Mouse (Mus musculus): ENCODE measurements around the gene 4931408C20Rik. TPM values are rescaled to one million over a fixed set of nuclear protein-coding genes. Genes with fewer than 3 reads are reported as not detected.

The 4931408C20Rik gene
- polyA plus RNA-seq (2012; rRNA removed), result not detected in 2 replicates

DNA sequence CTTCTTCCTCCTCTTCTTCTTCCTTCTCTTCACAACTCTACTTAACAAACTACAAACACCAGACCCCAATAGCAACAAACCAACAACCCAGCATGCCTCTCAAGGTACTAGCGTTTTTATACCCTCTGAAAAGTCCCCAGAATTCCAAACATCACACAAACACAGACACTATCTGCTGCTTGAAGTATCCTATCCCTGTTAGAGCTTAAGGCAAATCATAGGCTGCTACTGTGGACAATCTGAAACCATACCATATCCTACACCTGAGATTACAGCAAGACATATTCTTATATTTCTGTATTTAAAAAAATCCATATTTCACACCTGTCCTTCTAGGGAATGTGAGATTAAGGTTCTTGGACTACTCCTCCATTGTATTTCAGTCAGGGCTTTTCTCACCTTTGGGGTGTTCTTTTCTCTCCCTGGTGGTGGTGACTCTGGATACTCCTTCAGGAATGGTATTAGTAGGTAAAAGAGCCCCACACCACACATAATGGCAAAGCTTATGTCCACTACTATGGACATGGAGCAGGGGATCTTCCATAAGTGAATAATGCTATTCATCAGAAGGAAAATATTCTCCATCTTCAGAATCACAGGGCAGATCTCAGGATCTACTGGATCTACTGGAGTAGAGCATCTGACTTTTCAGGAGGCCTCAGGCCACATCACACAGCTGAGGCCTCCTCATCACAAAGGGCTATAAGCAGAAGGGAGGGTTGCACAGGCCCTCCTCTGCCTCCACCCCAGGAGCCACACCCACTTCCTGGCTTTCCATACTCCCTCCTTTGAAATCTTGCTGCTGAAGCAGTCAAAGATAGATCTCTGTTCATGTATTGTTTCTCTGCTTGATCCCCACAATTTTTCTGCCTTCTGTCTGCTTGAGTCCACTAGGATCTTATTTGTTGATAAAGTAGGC lies at the start of gene 4931408C20Rik:
4931408C20Rik (minus strand) TSS at position 619 of the 919 bp plus-strand sequence.
- TF ChIP-seq POLR2A (IDR thresholded peaks at IDR 0.05; ENCODE audit: borderline replicate concordance, insufficient read depth, low read length) (no peak), CTCF (IDR thresholded peaks at IDR 0.05; ENCODE audit: borderline replicate concordance, insufficient read depth, low read depth, low read length) (no peak)
- H3K4me3 ChIP-seq (replicated peaks; ENCODE audit: insufficient read depth, low read depth, low read length), result no peak within 1 kb of the TSS
- no peaks in the 10 kb centered on the region for H3K27me3 ChIP-seq (ENCODE audit: control insufficient read depth, insufficient read depth, low read length)
- no peaks in the 10 kb centered on the region for H3K4me1 ChIP-seq (ENCODE audit: control insufficient read depth, insufficient read depth, low read length)
- WGBS, result 31% methylated on average over 1 of the region's 1 CpGs
- peak; percentile 11 to 12 for DNase-seq
- H3K27ac ChIP-seq (ENCODE audit: insufficient read depth, low read length), result no peak within 1 kb of the TSS

DNA sequence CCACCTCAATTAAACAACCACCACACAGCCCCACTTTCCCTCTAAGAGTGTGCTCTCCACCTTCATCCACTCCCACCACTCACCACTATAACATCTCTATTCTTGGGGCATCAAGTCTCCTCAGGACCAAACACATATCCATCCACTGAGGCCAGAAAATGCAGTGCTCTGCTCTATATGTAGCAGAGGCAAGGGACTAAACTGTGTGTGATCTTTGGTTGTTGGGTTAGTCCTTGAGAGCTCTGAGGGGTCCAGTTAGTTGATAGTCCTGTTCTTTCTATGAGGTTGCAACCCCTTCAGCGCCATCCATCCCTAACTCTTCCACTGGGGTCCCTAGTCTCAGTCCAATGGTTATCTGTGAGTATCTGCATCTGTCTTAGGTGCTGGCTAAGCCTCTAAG lies 666 bp upstream of the 4931408C20Rik start:
- Histone ChIP-seq H3K4me3 (replicated peaks; ENCODE audit: insufficient read depth, low read depth, low read length) (no peak overlapping the region), H3K27ac (ENCODE audit: insufficient read depth, low read length) (no peak overlapping the region)
- 75% methylated on average over 1 of the region's 1 CpGs for WGBS

DNA sequence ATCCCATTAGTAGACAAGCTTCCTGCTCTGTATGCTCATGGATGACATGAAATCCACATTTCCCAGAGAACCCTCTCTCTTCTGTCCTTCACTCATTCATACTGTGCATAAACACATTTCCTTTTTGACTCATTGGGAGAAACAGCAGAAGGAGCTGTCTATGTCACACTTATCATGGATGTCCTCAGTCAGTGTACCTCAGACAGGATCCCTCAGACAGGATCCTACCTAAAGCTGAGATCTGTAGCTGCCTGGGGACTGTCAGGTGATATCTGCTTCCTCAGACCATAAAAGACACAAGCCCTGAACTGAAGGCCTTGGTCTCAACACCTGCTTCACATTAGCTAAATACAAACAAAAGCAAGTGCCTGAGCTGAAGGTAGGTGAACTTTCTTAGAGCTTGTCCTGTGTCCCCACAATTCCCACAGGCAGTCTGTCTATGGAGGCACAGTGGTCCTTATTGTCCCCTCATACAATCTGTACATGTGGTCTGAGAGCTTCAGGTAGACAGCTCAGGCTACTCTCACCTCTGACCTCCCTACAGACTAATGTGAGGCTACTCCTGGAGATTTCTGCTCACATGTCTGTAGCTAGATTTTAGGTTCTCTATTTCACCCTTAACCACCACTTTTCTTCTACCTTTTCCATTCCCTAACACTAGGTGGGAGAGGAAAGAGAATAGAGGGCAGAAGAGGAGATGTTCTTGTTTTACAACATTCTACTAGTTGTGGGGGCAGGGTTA lies 1.1 kb downstream of the 4931408C20Rik start:
- TF ChIP-seq POLR2A (IDR thresholded peaks at IDR 0.05; ENCODE audit: borderline replicate concordance, insufficient read depth, low read length) (no peak), CTCF (IDR thresholded peaks at IDR 0.05; ENCODE audit: borderline replicate concordance, insufficient read depth, low read depth, low read length) (no peak)
- Histone ChIP-seq H3K27me3 (ENCODE audit: control insufficient read depth, insufficient read depth, low read length) (no peaks in the 10 kb centered on the region), H3K4me3 (replicated peaks; ENCODE audit: insufficient read depth, low read depth, low read length) (no peak overlapping the region), H3K4me1 (ENCODE audit: control insufficient read depth, insufficient read depth, low read length) (no peaks in the 10 kb centered on the region), H3K27ac (ENCODE audit: insufficient read depth, low read length) (no peak overlapping the region)
- no peak for DNase-seq

More for the DNA sequence above, 666 bp upstream of the 4931408C20Rik start:
- TF ChIP-seq POLR2A (IDR thresholded peaks at IDR 0.05; ENCODE audit: borderline replicate concordance, insufficient read depth, low read length), result no peak
- no peak for TF ChIP-seq CTCF (IDR thresholded peaks at IDR 0.05; ENCODE audit: borderline replicate concordance, insufficient read depth, low read depth, low read length)
- H3K27me3 ChIP-seq (ENCODE audit: control insufficient read depth, insufficient read depth, low read length), result no peaks in the 10 kb centered on the region
- DNase-seq, result no peak
- H3K4me1 ChIP-seq (ENCODE audit: control insufficient read depth, insufficient read depth, low read length), result no peaks in the 10 kb centered on the region

DNA sequence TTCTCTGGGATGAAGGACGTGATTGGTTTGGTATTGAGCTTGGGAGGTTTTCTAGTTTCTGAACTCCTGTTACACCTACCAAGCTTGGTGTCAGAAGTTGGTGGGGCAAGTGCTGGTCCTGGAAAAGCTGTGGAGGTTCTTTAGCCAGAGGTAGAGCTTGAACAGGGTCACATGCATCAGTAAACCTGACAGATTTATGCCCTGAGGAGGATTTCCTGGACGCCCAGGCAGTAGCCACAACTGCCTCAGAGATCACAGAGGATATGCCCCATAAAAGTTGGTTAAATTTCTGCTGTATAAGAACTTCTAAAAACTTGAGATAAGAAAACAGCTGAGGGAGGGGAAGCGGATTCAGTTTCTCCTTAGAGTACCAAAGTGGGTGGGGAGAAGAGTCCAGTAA lies 1.9 kb downstream of the 4931408C20Rik start:
- DNase-seq, result no peak
- Histone ChIP-seq H3K27me3 (ENCODE audit: control insufficient read depth, insufficient read depth, low read length) (no peaks in the 10 kb centered on the region), H3K27ac (ENCODE audit: insufficient read depth, low read length) (no peak overlapping the region), H3K4me1 (ENCODE audit: control insufficient read depth, insufficient read depth, low read length) (no peaks in the 10 kb centered on the region), H3K4me3 (replicated peaks; ENCODE audit: insufficient read depth, low read depth, low read length) (no peak overlapping the region)
- 82% methylated on average over 3 of the region's 3 CpGs for WGBS
- TF ChIP-seq CTCF (IDR thresholded peaks at IDR 0.05; ENCODE audit: borderline replicate concordance, insufficient read depth, low read depth, low read length), result no peak
- TF ChIP-seq POLR2A (IDR thresholded peaks at IDR 0.05; ENCODE audit: borderline replicate concordance, insufficient read depth, low read length), result no peak

DNA sequence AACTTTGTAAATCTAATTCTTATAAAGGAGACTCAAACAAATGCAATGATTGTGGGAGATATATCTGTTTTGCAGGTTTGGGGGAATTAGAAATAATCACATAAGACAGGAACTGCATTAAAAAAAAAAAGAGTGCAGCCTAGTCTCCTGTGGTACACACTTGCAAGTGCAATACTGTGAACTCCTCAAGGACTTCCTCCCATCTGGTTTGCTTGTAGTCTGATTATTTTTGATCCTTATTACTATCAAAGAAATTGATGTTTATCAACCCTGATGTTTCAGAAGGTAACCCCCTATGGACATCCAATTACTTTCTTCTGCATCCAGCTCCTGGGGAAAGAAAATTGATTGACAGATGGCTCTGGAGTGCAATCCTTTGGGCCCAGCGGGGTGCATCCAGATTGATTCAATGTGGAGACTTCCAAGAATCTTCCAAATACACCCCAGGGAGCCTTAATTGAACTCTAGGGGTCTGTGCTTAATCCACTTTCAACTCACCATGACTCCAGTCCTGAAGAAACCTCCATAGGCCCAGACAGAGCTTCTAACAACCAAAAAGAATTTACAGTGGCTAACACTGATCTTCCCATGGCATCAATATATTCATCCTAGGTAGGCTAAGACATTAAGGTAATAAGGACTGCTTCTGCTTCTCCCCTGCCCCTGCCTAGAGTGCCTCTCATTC lies 37.4 kb downstream of the 4931408C20Rik start:
- TF ChIP-seq CTCF (IDR thresholded peaks at IDR 0.05; ENCODE audit: borderline replicate concordance, insufficient read depth, low read depth, low read length), result no peak
- no peak for TF ChIP-seq POLR2A (IDR thresholded peaks at IDR 0.05; ENCODE audit: borderline replicate concordance, insufficient read depth, low read length)
- Histone ChIP-seq H3K27me3 (ENCODE audit: control insufficient read depth, insufficient read depth, low read length) (no peaks in the 10 kb centered on the region), H3K4me3 (replicated peaks; ENCODE audit: insufficient read depth, low read depth, low read length) (no peak overlapping the region), H3K4me1 (ENCODE audit: control insufficient read depth, insufficient read depth, low read length) (no peaks in the 10 kb centered on the region), H3K27ac (ENCODE audit: insufficient read depth, low read length) (no peak overlapping the region)
- WGBS, result 44% methylated on average over 1 of the region's 1 CpGs
- DNase-seq, result no peak

DNA sequence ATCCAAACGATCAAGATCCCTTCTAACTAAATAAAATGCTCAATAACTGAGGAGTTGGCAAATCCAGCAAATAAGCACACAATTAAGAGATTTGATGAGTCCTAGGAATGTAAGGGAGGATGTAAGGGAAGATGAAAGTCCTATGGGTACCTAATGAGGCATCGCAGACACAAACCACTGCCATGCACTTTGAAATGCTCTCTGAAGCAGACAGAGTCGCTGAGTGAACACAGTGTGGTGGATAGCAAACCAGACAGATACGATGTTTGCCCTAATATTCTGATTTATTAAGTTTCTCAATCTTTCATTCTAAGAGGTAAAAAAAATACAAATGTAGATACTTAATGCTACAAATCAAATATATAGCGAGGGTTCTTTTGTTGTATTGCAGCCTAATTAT lies 51.2 kb downstream of the 4931408C20Rik start:
- Histone ChIP-seq H3K27ac (ENCODE audit: insufficient read depth, low read length) (no peak overlapping the region), H3K27me3 (ENCODE audit: control insufficient read depth, insufficient read depth, low read length) (no peaks in the 10 kb centered on the region), H3K4me1 (ENCODE audit: control insufficient read depth, insufficient read depth, low read length) (no peaks in the 10 kb centered on the region), H3K4me3 (replicated peaks; ENCODE audit: insufficient read depth, low read depth, low read length) (no peak overlapping the region)
- WGBS, result 71% methylated on average over 5 of the region's 5 CpGs
- DNase-seq, result no peak
- no peak for TF ChIP-seq CTCF (IDR thresholded peaks at IDR 0.05; ENCODE audit: borderline replicate concordance, insufficient read depth, low read depth, low read length)
- no peak for TF ChIP-seq POLR2A (IDR thresholded peaks at IDR 0.05; ENCODE audit: borderline replicate concordance, insufficient read depth, low read length)
